Mouse (Mus musculus): ENCODE results near the gene Rnf214. TPM values are rescaled to one million over a fixed set of nuclear protein-coding genes. Genes with fewer than 3 reads are reported as not detected.

The Rnf214 gene
- total and polyA plus RNA-seq, 3 experiments, result 7.9 to 17.0 TPM; not detected in 1

- H3K27ac ChIP-seq (ENCODE audit: control insufficient read depth, low read depth, low read length), result no peak overlapping the region
- no peaks in the 10 kb centered on the region for H3K4me1 ChIP-seq (ENCODE audit: control insufficient read depth in 1 of 2, insufficient read depth in 2 of 2, low read length in 2 of 2)
- TF ChIP-seq MYB (IDR thresholded peaks at IDR 0.05; ENCODE audit: low read depth, low read length) (no peak), ZNF384 (IDR thresholded peaks at IDR 0.05; ENCODE audit: low read depth, low read length) (no peak)
- no peak overlapping the region for H3K4me3 ChIP-seq (ENCODE audit: control insufficient read depth in 1 of 2, insufficient read depth in 1 of 2, low read depth in 2 of 2, low read length in 2 of 2)
- DNase-seq (ENCODE audit: low read depth, low spot score), result no peak
- no peaks in the 10 kb centered on the region for H3K79me2 ChIP-seq (ENCODE audit: control insufficient read depth, insufficient read depth, low read length, poor library complexity)
- peaks cover 0 to 2% of the 10 kb centered on the region in 2 experiments; a peak in 2 of 4 replicates for H3K27me3 ChIP-seq (ENCODE audit: control insufficient read depth in 1 of 2, insufficient read depth in 2 of 2, low read length in 2 of 2)
- no peaks in the 10 kb centered on the region for H3K36me3 ChIP-seq (ENCODE audit: control insufficient read depth in 1 of 2, insufficient read depth in 2 of 2, low read length in 2 of 2)
- no peak overlapping the region for H3K9ac ChIP-seq (ENCODE audit: control insufficient read depth, low read depth, low read length, poor library complexity, severe bottlenecking)
- H3K9me3 ChIP-seq (replicated peaks; ENCODE audit: insufficient read depth, low read length), result no peaks in the 10 kb centered on the region
Measured at GRCm38 (mm10) chr9:45839139-45839981, 67.4 kb downstream of the Rnf214 start.

- Histone ChIP-seq H3K27ac (ENCODE audit: control insufficient read depth, low read depth, low read length) (no peak within 1 kb of the TSS), H3K4me3 (ENCODE audit: control insufficient read depth in 1 of 2, insufficient read depth in 1 of 2, low read depth in 2 of 2, low read length in 2 of 2) (no peak within 1 kb of the TSS), H3K4me1 (ENCODE audit: control insufficient read depth in 1 of 2, insufficient read depth in 2 of 2, low read length in 2 of 2) (no peaks in the 10 kb centered on the region), H3K79me2 (ENCODE audit: control insufficient read depth, insufficient read depth, low read length, poor library complexity) (no peaks in the 10 kb centered on the region), H3K9ac (ENCODE audit: control insufficient read depth, low read depth, low read length, poor library complexity, severe bottlenecking) (no peak within 1 kb of the TSS), H3K9me3 (replicated peaks; ENCODE audit: insufficient read depth, low read length) (no peaks in the 10 kb centered on the region), H3K27me3 (ENCODE audit: control insufficient read depth in 1 of 2, insufficient read depth in 2 of 2, low read length in 2 of 2) (peaks cover 0 to 2% of the 10 kb centered on the region in 2 experiments; a peak in 2 of 4 replicates), H3K36me3 (ENCODE audit: control insufficient read depth in 1 of 2, insufficient read depth in 2 of 2, low read length in 2 of 2) (no peaks in the 10 kb centered on the region)
- TF ChIP-seq USF2 (IDR thresholded peaks at IDR 0.05; ENCODE audit: borderline replicate concordance in 1 of 2, insufficient read depth in 1 of 2, low read depth in 1 of 2, low read length in 2 of 2) (no peak), ELF1 (IDR thresholded peaks at IDR 0.05; ENCODE audit: low read depth, low read length) (no peak), CTCF (IDR thresholded peaks at IDR 0.05 in 2 of 3, conservative IDR thresholded peaks at IDR 0.05 in 1 of 3; ENCODE audit: control insufficient read depth in 1 of 3, insufficient read depth in 1 of 3, low read depth in 2 of 3, low read length in 3 of 3, poor library complexity in 1 of 3, severe bottlenecking in 1 of 3) (no peak), ZNF384 (IDR thresholded peaks at IDR 0.05; ENCODE audit: low read depth, low read length) (no peak), ETS1 (IDR thresholded peaks at IDR 0.05; ENCODE audit: low read depth, low read length) (no peak), MXI1 (IDR thresholded peaks at IDR 0.05; ENCODE audit: low read depth, low read length) (no peak), CHD2 (IDR thresholded peaks at IDR 0.05; ENCODE audit: low read length) (no peak), POLR2AphosphoS2 (IDR thresholded peaks at IDR 0.05; ENCODE audit: low read length) (no peak), TBP (IDR thresholded peaks at IDR 0.05; ENCODE audit: low read depth, low read length) (no peak)
- no peak for DNase-seq (ENCODE audit: low read depth, low spot score)
Measured at GRCm38 (mm10) chr9:45838434-45839138, 68.1 kb downstream of the Rnf214 start, which contains the start of gene Bace1. TSS of gene Bace1 (plus strand) at chr9:45838580.

- Histone ChIP-seq H3K9ac (ENCODE audit: control insufficient read depth, low read depth, low read length, poor library complexity, severe bottlenecking) (no peak overlapping the region), H3K79me2 (ENCODE audit: control insufficient read depth, insufficient read depth, low read length, poor library complexity) (no peaks in the 10 kb centered on the region), H3K27ac (ENCODE audit: control insufficient read depth, low read depth, low read length) (no peak overlapping the region), H3K36me3 (ENCODE audit: control insufficient read depth in 1 of 2, insufficient read depth in 2 of 2, low read length in 2 of 2) (no peaks in the 10 kb centered on the region), H3K4me3 (ENCODE audit: control insufficient read depth in 1 of 2, insufficient read depth in 1 of 2, low read depth in 2 of 2, low read length in 2 of 2) (no peak overlapping the region), H3K27me3 (ENCODE audit: control insufficient read depth in 1 of 2, insufficient read depth in 2 of 2, low read length in 2 of 2) (peaks cover 0 to 1% of the 10 kb centered on the region in 2 experiments; a peak in 2 of 4 replicates), H3K9me3 (replicated peaks; ENCODE audit: insufficient read depth, low read length) (no peaks in the 10 kb centered on the region), H3K4me1 (ENCODE audit: control insufficient read depth in 1 of 2, insufficient read depth in 2 of 2, low read length in 2 of 2) (no peaks in the 10 kb centered on the region)
- no peak for DNase-seq (ENCODE audit: low read depth, low spot score)
- TF ChIP-seq TBP (IDR thresholded peaks at IDR 0.05; ENCODE audit: low read depth, low read length) (no peak), MAX (IDR thresholded peaks at IDR 0.05; ENCODE audit: low read length) (no peak), SMC3 (IDR thresholded peaks at IDR 0.05; ENCODE audit: low read depth, low read length) (no peak)
Measured at GRCm38 (mm10) chr9:45838069-45838433, 68.7 kb downstream of the Rnf214 start.
